Mouse (Mus musculus): Measurements from ENCODE around the gene Ppfia1. TPM values are rescaled to one million over a fixed set of nuclear protein-coding genes. Genes with fewer than 3 reads are reported as not detected.
A peak's percentile ranks its signal among the peaks of the same experiment; 100 is the strongest.

The Ppfia1 gene
- polyA plus RNA-seq, 1 experiment from 2014 or later = 42.1 TPM

- no peak for ATAC-seq (replicated peaks; ENCODE audit: low FRiP score)
- no peak overlapping the region for H3K27ac ChIP-seq
- WGBS = 91% methylated on average over 5 of the region's 5 CpGs
- no peaks in the 10 kb centered on the region for H3K27me3 ChIP-seq
- H3K4me1 ChIP-seq = no peaks in the 10 kb centered on the region
- no peak overlapping the region for H3K4me3 ChIP-seq (replicated peaks)
- H3K9ac ChIP-seq = no peak overlapping the region
- no peaks in the 10 kb centered on the region for H3K9me3 ChIP-seq (replicated peaks)
- peaks cover 59% of the 10 kb centered on the region for H3K36me3 ChIP-seq
- no peak overlapping the region for H3K4me2 ChIP-seq
These were observed 33.7 kb downstream of the Ppfia1 start for GRCm38 (mm10) chr7:144519852-144520251.

GRCm38 (mm10) chr7:144516711-144517110, 36.8 kb downstream of the Ppfia1 start:
- Histone ChIP-seq H3K4me1 (no peaks in the 10 kb centered on the region), H3K36me3 (peaks cover 91% of the 10 kb centered on the region), H3K9me3 (replicated peaks) (no peaks in the 10 kb centered on the region), H3K9ac (no peak overlapping the region), H3K4me2 (no peak overlapping the region), H3K27me3 (no peaks in the 10 kb centered on the region), H3K4me3 (replicated peaks) (no peak overlapping the region), H3K27ac (no peak overlapping the region)
- WGBS = 87% methylated on average over 5 of the region's 5 CpGs
- no peak for ATAC-seq (replicated peaks; ENCODE audit: low FRiP score)

- Histone ChIP-seq H3K36me3 (peaks cover 99% of the 10 kb centered on the region), H3K27ac (no peak overlapping the region), H3K9ac (no peak overlapping the region), H3K4me1 (no peaks in the 10 kb centered on the region), H3K27me3 (no peaks in the 10 kb centered on the region), H3K9me3 (replicated peaks) (no peaks in the 10 kb centered on the region), H3K4me2 (no peak overlapping the region), H3K4me3 (replicated peaks) (no peak overlapping the region)
- WGBS = 95% methylated on average over 4 of the region's 4 CpGs
- no peak for ATAC-seq (replicated peaks; ENCODE audit: low FRiP score)
These were observed 44.4 kb downstream of the Ppfia1 start for GRCm38 (mm10) chr7:144509090-144509489.

GRCm38 (mm10) chr7:144506807-144507206, 46.7 kb downstream of the Ppfia1 start:
- ATAC-seq (replicated peaks; ENCODE audit: low FRiP score) = no peak
- no peaks in the 10 kb centered on the region for H3K4me1 ChIP-seq
- no peak overlapping the region for H3K9ac ChIP-seq
- no peaks in the 10 kb centered on the region for H3K27me3 ChIP-seq
- H3K4me3 ChIP-seq (replicated peaks) = no peak overlapping the region
- peaks cover 98% of the 10 kb centered on the region for H3K36me3 ChIP-seq
- H3K4me2 ChIP-seq = no peak overlapping the region
- H3K9me3 ChIP-seq (replicated peaks) = no peaks in the 10 kb centered on the region
- H3K27ac ChIP-seq = no peak overlapping the region
- 96% methylated on average over 1 of the region's 1 CpGs for WGBS

GRCm38 (mm10) chr7:144503959-144504358, 49.6 kb downstream of the Ppfia1 start:
- Histone ChIP-seq H3K9ac (no peak overlapping the region), H3K4me3 (replicated peaks) (no peak overlapping the region), H3K27me3 (no peaks in the 10 kb centered on the region), H3K4me2 (no peak overlapping the region), H3K4me1 (no peaks in the 10 kb centered on the region), H3K36me3 (peaks cover 97% of the 10 kb centered on the region), H3K27ac (no peak overlapping the region), H3K9me3 (replicated peaks) (no peaks in the 10 kb centered on the region)
- no peak for ATAC-seq (replicated peaks; ENCODE audit: low FRiP score)
- WGBS = 85% methylated on average over 4 of the region's 4 CpGs

DNA sequence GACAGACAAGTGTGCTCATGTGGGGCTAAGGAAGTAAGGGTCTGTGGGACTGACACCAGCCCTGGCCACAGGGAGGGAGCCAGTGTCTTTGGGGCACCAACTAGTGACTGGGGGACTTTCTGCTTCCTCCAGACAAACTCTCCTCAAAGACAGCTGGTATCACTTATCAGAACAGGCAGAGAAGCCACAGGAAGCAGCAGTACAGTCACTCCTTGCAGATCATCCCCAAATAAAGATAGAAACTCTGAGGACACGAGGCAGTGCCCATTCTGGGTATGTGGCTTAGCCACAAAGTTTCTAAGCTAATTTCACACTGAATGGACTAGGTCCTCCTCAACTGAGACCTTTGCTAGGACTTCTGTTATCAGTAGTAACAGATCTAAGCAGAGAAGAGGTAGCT, 60.6 kb downstream of the Ppfia1 start:
- no peaks in the 10 kb centered on the region for H3K9me3 ChIP-seq (replicated peaks)
- H3K27ac ChIP-seq = no peak overlapping the region
- ATAC-seq (replicated peaks; ENCODE audit: low FRiP score) = no peak
- H3K4me3 ChIP-seq (replicated peaks) = no peak overlapping the region
- H3K4me1 ChIP-seq = no peaks in the 10 kb centered on the region
- no peaks in the 10 kb centered on the region for H3K27me3 ChIP-seq
- 81% methylated on average over 1 of the region's 1 CpGs for WGBS
- H3K4me2 ChIP-seq = no peak overlapping the region
- H3K9ac ChIP-seq = no peak overlapping the region
- H3K36me3 ChIP-seq = peaks cover 97% of the 10 kb centered on the region

DNA sequence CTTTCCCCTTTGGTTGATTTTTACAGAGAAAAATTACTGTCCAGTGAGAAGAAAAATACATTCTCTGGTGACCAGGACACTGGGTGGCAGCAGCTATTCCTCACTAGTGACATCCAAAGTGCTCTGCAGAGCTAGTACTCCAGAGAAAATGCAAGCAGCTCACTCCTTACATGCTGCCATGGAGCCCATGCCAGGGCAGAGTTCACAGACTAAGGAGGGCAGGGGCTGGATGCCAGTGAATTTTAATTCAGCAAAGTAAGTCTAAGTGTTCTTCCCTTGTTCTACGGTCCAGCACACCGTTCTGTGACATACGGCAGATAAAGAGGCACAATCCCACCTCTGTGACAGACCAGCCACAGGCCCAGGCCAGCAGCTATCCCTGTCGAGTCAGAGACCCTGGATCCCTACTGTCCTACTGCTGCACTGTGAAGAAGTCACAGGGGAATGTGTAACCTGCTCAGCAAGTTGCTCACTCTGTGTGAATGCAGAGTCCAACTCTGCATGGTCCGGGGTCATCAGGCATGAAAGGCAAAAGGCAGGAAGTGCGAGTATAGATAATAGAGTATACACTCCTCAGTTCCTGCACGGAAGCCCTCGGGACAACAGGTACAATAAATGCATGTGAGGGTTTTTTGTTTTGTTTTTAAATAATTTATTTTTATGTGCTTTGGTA, 63.2 kb downstream of the Ppfia1 start:
- Histone ChIP-seq H3K4me1 (no peaks in the 10 kb centered on the region), H3K4me3 (replicated peaks) (no peak overlapping the region), H3K9me3 (replicated peaks) (no peaks in the 10 kb centered on the region), H3K9ac (no peak overlapping the region), H3K27ac (no peak overlapping the region), H3K36me3 (peaks cover 94% of the 10 kb centered on the region), H3K27me3 (no peaks in the 10 kb centered on the region), H3K4me2 (no peak overlapping the region)
- no peak for ATAC-seq (replicated peaks; ENCODE audit: low FRiP score)
- 85% methylated on average over 8 of the region's 8 CpGs for WGBS

GRCm38 (mm10) chr7:144489067-144489774, 64.3 kb downstream of the Ppfia1 start:
- Histone ChIP-seq H3K4me1 (no peaks in the 10 kb centered on the region), H3K9me3 (replicated peaks) (no peaks in the 10 kb centered on the region), H3K27me3 (no peaks in the 10 kb centered on the region), H3K27ac (peak overlapping the region; percentile 28), H3K4me2 (no peak overlapping the region), H3K9ac (no peak overlapping the region), H3K4me3 (replicated peaks) (no peak overlapping the region), H3K36me3 (peaks cover 93% of the 10 kb centered on the region)
- ATAC-seq (replicated peaks; ENCODE audit: low FRiP score) = no peak
- WGBS = 73% methylated on average over 6 of the region's 6 CpGs

DNA sequence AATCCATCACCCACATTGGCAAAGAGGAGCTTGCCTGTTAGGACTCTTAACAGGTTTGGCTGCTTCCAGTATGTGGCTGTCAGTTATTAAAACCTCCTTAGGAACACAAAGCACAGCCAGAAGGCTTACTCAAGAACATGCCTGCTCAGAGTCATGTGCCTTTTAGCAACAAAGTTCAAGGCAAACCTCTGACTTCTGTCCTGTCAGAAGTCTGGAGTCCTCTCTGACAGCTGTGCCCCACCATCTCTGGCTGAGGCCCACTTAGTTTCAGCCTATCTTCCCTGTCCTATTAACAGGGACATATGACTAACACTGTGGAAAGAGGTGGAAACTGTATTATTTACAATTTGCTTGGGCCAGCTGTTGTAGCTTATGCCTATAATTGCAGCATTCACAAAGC, 73.2 kb downstream of the Ppfia1 start:
- Histone ChIP-seq H3K9ac (no peak overlapping the region), H3K27ac (no peak overlapping the region), H3K9me3 (replicated peaks) (no peaks in the 10 kb centered on the region), H3K4me2 (no peak overlapping the region), H3K4me1 (no peaks in the 10 kb centered on the region), H3K27me3 (no peaks in the 10 kb centered on the region), H3K36me3 (peaks cover 92% of the 10 kb centered on the region), H3K4me3 (replicated peaks) (no peak overlapping the region)
- no peak for ATAC-seq (replicated peaks; ENCODE audit: low FRiP score)

DNA sequence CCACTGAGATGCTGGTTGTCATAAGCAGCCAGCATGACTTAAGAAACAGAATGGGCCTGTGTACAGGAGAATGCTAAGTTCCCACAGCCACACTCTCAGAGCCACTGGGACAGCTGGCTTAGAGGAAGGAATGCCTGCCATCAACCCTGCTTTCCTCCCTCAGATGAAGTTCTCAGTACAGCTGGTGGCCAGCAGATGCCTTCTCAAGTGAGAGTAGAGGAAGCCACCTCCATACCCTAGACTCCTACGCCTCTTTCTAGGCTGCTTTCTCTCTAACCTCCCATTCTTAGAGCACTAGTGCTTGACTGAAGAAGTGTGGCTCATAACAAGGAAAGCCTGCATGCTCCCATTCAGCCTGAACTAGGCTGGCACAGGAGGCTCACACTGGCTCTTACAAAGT, 74.0 kb downstream of the Ppfia1 start:
- Histone ChIP-seq H3K27ac (no peak overlapping the region), H3K4me2 (no peak overlapping the region), H3K4me3 (replicated peaks) (no peak overlapping the region), H3K9ac (no peak overlapping the region), H3K36me3 (peaks cover 86% of the 10 kb centered on the region), H3K27me3 (no peaks in the 10 kb centered on the region), H3K4me1 (no peaks in the 10 kb centered on the region), H3K9me3 (replicated peaks) (no peaks in the 10 kb centered on the region)
- ATAC-seq (replicated peaks; ENCODE audit: low FRiP score) = no peak
- WGBS = 92% methylated on average over 1 of the region's 1 CpGs

- no peak for ATAC-seq (replicated peaks; ENCODE audit: low FRiP score)
- 88% methylated on average over 3 of the region's 3 CpGs for WGBS
- Histone ChIP-seq H3K9me3 (replicated peaks) (no peaks in the 10 kb centered on the region), H3K9ac (no peak overlapping the region), H3K27ac (no peak overlapping the region), H3K4me2 (no peak overlapping the region), H3K4me3 (replicated peaks) (no peak overlapping the region), H3K36me3 (peaks cover 48% of the 10 kb centered on the region), H3K4me1 (peaks cover 6% of the 10 kb centered on the region; the same call in 1 of the 2 replicates), H3K27me3 (no peaks in the 10 kb centered on the region)
These were observed 77.8 kb downstream of the Ppfia1 start for GRCm38 (mm10) chr7:144475741-144476140.

GRCm38 (mm10) chr7:144473486-144473885, 80.0 kb downstream of the Ppfia1 start:
- H3K4me1 ChIP-seq = peaks cover 21% of the 10 kb centered on the region
- H3K27ac ChIP-seq = no peak overlapping the region
- no peak overlapping the region for H3K4me3 ChIP-seq (replicated peaks)
- H3K4me2 ChIP-seq = no peak overlapping the region
- no peak overlapping the region for H3K9ac ChIP-seq
- no peaks in the 10 kb centered on the region for H3K9me3 ChIP-seq (replicated peaks)
- peaks cover 26% of the 10 kb centered on the region for H3K36me3 ChIP-seq
- no peaks in the 10 kb centered on the region for H3K27me3 ChIP-seq
- WGBS = 66% methylated on average over 4 of the region's 4 CpGs
- ATAC-seq (replicated peaks; ENCODE audit: low FRiP score) = no peak
